Mouse (Mus musculus) hindbrain, embryonic 16.5 days (tissue): ENCODE measurements around the gene Dapk2. TPM values are rescaled to one million over a fixed set of nuclear protein-coding genes. Genes with fewer than 3 reads are reported as not detected.

Experiments
- ATAC-seq: fragments of 200-750 bp; cut with Nextera tagmentation; 2 replicates; pipeline ENCODE4 v1.8.0; 2017; ENCODE audit warnings: moderate TSS enrichment, moderate library complexity
- H3K27ac ChIP-seq: fragments of 300-500 bp; sonication (generic); 2 replicates; pipeline ENCODE4 v1.5.1; 2014; ENCODE audit warnings: low read depth, mild to moderate bottlenecking, control low read depth, low read length, moderate library complexity
- H3K27me3 ChIP-seq: fragments of 300-500 bp; sonication (generic); replicated peaks from 2 replicates; pipeline ENCODE4 v1.6.1; 2014; ENCODE audit warnings: low read length; ENCODE audit not compliant: control insufficient read depth, insufficient read depth
- H3K36me3 ChIP-seq: fragments of 300-500 bp; sonication (generic); 2 replicates; pipeline ENCODE4 v1.6.1; 2014; ENCODE audit warnings: mild to moderate bottlenecking, low read length, moderate library complexity, mixed read lengths; ENCODE audit not compliant: control insufficient read depth, insufficient read depth
- H3K4me1 ChIP-seq: fragments of 300-500 bp; sonication (generic); 2 replicates; pipeline ENCODE4 v1.6.1; 2014; ENCODE audit warnings: low read depth, low read length; ENCODE audit not compliant: control insufficient read depth, insufficient read depth
- H3K4me2 ChIP-seq: fragments of 300-500 bp; sonication (generic); 2 replicates; pipeline ENCODE4 v1.6.1; 2014; ENCODE audit warnings: mild to moderate bottlenecking, low read length, control low read depth, moderate library complexity
- H3K4me3 ChIP-seq: fragments of 300-500 bp; sonication (generic); 2 replicates; pipeline ENCODE4 v1.5.1; 2014; ENCODE audit warnings: mild to moderate bottlenecking, low read length, control low read depth, moderate library complexity
- H3K9ac ChIP-seq: fragments of 300-500 bp; sonication (generic); 2 replicates; pipeline ENCODE4 v1.6.1; 2014; ENCODE audit warnings: low read depth, mild to moderate bottlenecking, control low read depth, low read length, moderate library complexity
- H3K9me3 ChIP-seq: fragments of 300-500 bp; sonication (generic); 2 replicates; pipeline ENCODE4 v1.6.1; 2014; ENCODE audit warnings: mild to moderate bottlenecking, low read length, moderate library complexity; ENCODE audit not compliant: control insufficient read depth
- whole genome bisulfite sequencing: fragments of 180-500 bp; shearing (Covaris S2); extraction: QIAGEN DNeasy Blood & Tissue Kit; methylation state at CpG from one replicate; pipeline ENCODE4 v1.1.7; 2014; 5-methylcytosine and 5-hydroxymethylcytosine counted together
- polyA plus RNA-seq: library from polyadenylated mRNA; unstranded; fragments of >200 nt; fragmentation: Nextera tagmentation; extraction: Ambion mirVana; gene quantifications from 2 replicates; pipeline ENCODE4 v1.2.1, GENCODE M21; 2015

Gene Dapk2
- 0.79 and 0.94 TPM in 2 replicates for polyA plus RNA-seq

DNA sequence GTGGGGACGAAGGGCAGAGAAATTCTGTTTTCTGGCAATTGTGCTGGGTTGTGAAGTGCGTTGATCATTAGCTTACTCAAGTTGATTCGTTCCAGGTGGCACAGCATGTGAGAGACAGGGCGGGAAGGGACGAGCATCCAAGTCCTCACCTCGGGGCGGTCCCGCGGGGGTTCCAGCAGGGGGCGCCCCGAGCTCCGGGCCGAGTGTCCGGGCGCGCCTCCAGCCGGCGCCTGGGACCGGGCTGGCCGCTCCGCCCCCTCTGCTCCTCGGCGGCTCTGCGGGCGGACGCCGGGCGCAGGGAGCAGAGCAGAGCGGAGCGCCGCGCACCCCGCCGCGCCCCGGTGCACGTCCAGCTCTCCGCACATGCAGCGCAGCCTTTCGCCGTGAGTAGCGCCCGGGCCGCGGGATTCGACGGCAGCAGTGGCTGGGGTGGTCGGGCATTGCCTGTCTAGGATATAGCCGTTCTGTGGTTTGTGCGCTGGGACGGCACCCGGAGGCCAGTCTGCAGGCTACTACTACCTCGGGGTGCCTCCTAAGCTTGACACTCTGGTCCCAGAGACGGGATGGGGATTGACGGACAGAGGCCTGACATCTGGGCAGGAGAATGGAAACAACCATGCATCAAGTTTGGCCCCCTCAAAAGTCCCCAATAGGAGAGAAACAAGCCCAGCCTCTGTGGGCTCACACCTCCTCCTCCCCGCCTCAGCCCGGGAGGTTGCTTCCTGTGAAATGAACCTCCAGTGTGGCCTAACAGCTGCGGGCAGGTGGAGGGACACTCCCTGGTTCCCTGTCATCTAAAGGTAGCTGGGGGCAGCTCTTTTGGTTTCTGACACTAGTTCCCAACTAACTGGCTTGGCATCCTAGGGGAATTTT, at the start of gene Dapk2:
TSS of gene Dapk2 (plus strand) at position 266 of the 873 bp plus-strand sequence.
- Histone ChIP-seq H3K4me3 (peak within 1 kb of the TSS; percentile 35), H3K9ac (peak within 1 kb of the TSS; percentile 32; the same call in 1 of the 2 replicates), H3K27me3 (peaks cover 13% of the 10 kb centered on the region), H3K4me1 (no peaks in the 10 kb centered on the region; the same call in 1 of the 2 replicates), H3K9me3 (no peaks in the 10 kb centered on the region), H3K27ac (no peak within 1 kb of the TSS), H3K36me3 (no peaks in the 10 kb centered on the region), H3K4me2 (peak within 1 kb of the TSS; percentile 54)
- ATAC-seq = peak; percentile 77
- WGBS = 3% methylated on average over 53 of the region's 58 CpGs

DNA sequence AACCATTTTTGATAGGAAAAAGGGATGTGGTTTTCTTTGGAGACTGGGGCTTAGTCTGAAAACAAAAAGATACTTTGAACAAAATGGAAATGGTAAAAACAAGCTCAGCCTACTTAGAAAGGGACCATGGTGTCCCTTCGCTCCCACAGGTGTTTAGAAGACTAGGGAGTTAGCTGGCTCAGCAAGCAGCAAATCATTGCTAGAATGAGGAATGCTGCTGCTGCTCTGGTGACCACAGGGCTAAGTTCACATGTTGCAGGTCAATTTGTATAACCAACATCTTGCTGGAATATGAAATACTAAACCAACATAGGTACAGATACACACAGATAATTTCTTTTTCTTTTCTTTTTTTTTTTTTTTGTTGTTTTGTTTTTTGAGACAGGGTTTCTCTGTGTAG, 48.4 kb upstream of the Dapk2 start:
- Histone ChIP-seq H3K9me3 (no peaks in the 10 kb centered on the region), H3K4me1 (no peaks in the 10 kb centered on the region), H3K27me3 (no peaks in the 10 kb centered on the region), H3K36me3 (peaks cover 15% of the 10 kb centered on the region), H3K27ac (no peak overlapping the region), H3K9ac (no peak overlapping the region), H3K4me3 (no peak overlapping the region), H3K4me2 (no peak overlapping the region)
- 100% methylated on average over 1 of the region's 1 CpGs for WGBS
- no peak for ATAC-seq

DNA sequence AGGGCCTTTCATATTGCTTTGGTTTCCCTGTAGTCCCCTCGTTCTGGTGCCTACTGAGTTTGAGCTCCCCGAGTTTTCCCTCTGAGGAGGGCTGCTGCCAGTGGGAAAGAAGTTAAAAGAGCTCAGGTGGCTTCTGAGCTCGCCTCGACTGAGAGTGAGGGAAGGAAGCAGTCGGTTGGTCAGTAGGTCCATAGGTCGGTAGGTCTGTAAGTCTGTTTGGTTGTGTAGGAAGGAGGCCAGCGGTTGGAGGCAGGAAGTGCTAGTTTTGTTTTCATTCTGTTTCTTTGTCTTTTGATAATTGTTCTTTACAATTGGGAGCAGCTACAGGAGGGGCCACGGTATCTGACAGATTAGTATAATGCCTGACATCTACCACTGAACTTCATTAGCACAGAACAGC, 47.9 kb upstream of the Dapk2 start:
- H3K4me1 ChIP-seq = no peaks in the 10 kb centered on the region

DNA sequence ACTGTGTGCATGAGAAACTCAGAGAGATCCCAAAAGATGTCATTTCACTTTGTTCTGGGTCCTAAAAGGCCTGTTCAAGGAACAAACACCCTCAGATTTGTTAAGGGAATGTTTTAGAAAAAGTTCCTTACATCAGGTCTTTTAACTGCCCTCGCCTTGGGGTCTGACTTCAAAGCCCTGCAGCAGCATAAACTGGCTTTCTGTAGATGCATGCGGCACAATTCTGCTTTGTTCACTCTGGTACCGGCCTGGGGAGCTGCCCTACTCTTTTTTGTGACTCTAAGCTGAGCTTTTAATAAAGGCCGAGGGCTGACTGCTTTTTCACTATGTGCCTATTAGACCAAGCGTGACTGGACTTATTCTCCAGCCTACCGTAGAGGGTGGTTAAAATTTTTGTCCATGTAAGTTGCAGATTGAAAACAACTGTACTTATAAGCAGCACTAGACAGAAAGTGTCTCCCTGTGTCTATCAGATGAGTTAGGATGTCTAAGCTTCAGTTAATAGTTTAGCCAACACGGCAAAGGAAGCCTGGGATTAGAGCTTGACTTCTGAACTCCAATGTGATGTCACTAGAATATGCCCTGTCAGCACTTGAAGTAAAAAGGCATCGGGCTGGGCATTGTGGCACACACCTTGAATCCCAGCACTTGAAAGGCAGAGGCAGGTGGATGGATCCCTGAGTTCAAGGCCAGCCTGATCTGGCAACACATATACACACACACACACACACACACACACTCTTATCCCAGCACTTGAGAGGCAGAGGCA, 47.2 kb upstream of the Dapk2 start:
- 32% methylated on average over 8 of the region's 8 CpGs for WGBS
- Histone ChIP-seq H3K4me3 (no peak overlapping the region), H3K4me2 (no peak overlapping the region), H3K9ac (no peak overlapping the region), H3K27ac (no peak overlapping the region), H3K4me1 (no peaks in the 10 kb centered on the region), H3K27me3 (no peaks in the 10 kb centered on the region), H3K9me3 (no peaks in the 10 kb centered on the region), H3K36me3 (peaks cover 7% of the 10 kb centered on the region)
- ATAC-seq = no peak

More for the DNA sequence above, 47.9 kb upstream of the Dapk2 start:
- H3K4me3 ChIP-seq = no peak overlapping the region
- H3K9me3 ChIP-seq = no peaks in the 10 kb centered on the region
- ATAC-seq = no peak
- H3K36me3 ChIP-seq = peaks cover 10% of the 10 kb centered on the region
- 42% methylated on average over 8 of the region's 8 CpGs for WGBS
- H3K4me2 ChIP-seq = no peak overlapping the region
- H3K9ac ChIP-seq = no peak overlapping the region
- H3K27me3 ChIP-seq = no peaks in the 10 kb centered on the region
- H3K27ac ChIP-seq = no peak overlapping the region

DNA sequence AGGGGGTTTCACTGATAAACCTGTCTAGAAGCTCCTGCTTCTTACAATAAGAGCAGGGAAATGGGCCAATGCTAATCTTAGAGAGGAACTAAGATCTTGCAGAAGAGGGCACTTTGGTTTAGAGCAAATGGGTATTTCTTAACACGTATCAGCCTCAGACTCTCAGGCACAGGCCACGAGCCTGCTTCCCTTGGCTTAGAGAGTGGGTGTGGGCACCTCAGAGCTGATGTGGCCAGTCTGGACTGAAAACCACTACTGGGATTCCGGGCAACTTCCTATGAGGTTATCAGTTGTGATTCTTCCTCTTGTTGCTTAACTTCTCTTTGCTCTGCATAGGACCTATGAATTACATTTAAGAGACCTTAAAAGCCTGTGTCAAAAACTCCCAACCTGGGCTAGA, 43.7 kb upstream of the Dapk2 start:
- no peaks in the 10 kb centered on the region for H3K36me3 ChIP-seq
- no peaks in the 10 kb centered on the region for H3K4me1 ChIP-seq
- WGBS = 95% methylated on average over 3 of the region's 3 CpGs

DNA sequence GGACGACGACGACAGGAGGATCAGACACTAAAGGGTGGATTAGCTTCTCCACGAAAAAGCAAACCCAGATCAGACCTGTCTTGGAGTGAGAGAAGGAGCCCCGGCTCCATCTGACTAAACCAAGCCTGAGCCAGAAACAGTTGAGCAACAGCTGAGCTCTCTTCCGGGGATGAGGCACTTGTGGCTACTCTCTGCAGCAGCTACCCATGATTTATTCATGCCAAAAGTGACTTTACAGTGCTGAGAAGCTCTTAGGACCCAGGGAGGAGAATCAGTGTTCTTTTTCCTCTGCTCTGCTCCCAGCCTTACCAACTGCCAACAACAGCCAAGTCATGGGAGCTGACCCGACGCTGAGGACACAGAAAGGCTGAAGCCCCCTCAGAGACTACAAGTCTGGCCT, 41.1 kb upstream of the Dapk2 start:
- 54% methylated on average over 8 of the region's 8 CpGs for WGBS
- H3K27ac ChIP-seq = no peak overlapping the region

More for the DNA sequence above, 43.7 kb upstream of the Dapk2 start:
- Histone ChIP-seq H3K9ac (no peak overlapping the region), H3K27me3 (no peaks in the 10 kb centered on the region), H3K4me3 (no peak overlapping the region), H3K27ac (no peak overlapping the region), H3K9me3 (no peaks in the 10 kb centered on the region), H3K4me2 (no peak overlapping the region)
- no peak for ATAC-seq

DNA sequence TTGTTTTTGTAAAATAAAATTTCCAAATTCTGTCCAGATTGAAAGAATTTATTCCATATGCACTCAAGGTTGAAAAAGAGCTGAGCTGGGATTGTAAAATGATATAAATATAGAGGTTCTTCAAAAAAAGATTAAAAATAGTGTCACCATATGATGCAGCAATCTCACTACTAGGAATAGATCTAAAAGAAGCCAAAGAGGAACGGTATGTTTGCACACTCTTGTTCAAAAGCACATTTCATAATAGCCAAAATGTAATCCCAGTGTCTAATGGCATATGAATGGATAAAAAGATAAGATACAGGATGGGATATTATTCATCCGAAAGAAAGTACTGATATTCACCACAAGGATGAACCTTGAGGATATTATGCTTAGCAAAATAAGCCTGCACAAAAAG, 38.5 kb upstream of the Dapk2 start:
- no peak for ATAC-seq
- H3K4me3 ChIP-seq = no peak overlapping the region
- H3K4me2 ChIP-seq = no peak overlapping the region
- no peaks in the 10 kb centered on the region for H3K9me3 ChIP-seq
- H3K27me3 ChIP-seq = no peaks in the 10 kb centered on the region
- no peak overlapping the region for H3K9ac ChIP-seq
- no peaks in the 10 kb centered on the region for H3K36me3 ChIP-seq
- H3K4me1 ChIP-seq = peaks cover 13% of the 10 kb centered on the region
- no peak overlapping the region for H3K27ac ChIP-seq
- WGBS = 85% methylated on average over 2 of the region's 2 CpGs

More for the DNA sequence above, 41.1 kb upstream of the Dapk2 start:
- no peak overlapping the region for H3K4me2 ChIP-seq
- H3K36me3 ChIP-seq = no peaks in the 10 kb centered on the region
- ATAC-seq = no peak
- H3K9ac ChIP-seq = no peak overlapping the region
- H3K4me3 ChIP-seq = no peak overlapping the region
- H3K4me1 ChIP-seq = peaks cover 3% of the 10 kb centered on the region; the same call in 1 of the 2 replicates
- no peaks in the 10 kb centered on the region for H3K27me3 ChIP-seq
- no peaks in the 10 kb centered on the region for H3K9me3 ChIP-seq

DNA sequence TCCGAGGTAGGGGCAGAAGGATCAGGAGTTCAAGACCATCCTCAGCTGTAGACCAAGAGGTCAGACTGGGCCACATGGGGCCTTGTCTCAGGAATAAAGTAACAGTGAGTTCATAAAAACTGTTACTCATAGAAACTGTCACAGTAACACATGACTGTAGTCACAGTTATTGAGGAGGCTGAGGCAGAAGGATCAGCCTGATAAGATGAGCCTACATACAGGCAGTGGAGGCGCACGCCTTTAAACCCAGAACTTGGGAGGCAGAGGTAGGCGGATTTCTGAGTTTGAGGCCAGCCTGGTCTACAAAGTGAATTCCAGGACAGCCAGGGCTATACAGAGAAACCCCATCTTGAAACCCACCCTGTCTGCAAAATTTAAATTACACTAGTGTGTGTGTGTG, 37.9 kb upstream of the Dapk2 start:
- Histone ChIP-seq H3K27me3 (no peaks in the 10 kb centered on the region), H3K9me3 (no peaks in the 10 kb centered on the region), H3K4me1 (peaks cover 16% of the 10 kb centered on the region), H3K36me3 (no peaks in the 10 kb centered on the region), H3K27ac (no peak overlapping the region), H3K9ac (no peak overlapping the region), H3K4me3 (no peak overlapping the region), H3K4me2 (no peak overlapping the region)
- WGBS = 96% methylated on average over 4 of the region's 4 CpGs
- no peak for ATAC-seq

DNA sequence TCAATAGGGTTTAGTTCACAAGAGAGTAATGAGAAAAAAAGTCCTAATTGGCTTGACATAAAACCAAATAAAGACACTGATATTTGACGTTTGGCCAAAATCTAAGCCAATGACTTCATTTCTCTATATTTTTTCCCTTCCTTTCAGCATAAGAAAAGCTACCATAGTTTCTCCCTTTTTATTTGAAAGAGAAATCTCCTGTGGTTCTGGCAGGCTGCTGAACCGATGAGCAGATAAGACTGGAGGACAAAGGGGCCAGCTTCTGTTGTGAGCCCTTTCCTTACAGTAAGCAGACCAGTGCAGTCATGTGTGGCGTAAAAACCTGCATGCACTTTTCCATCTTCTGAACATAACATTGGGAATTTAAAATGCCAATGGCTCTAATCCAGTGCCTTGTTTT, 37.1 kb upstream of the Dapk2 start:
- Histone ChIP-seq H3K4me2 (no peak overlapping the region), H3K36me3 (no peaks in the 10 kb centered on the region), H3K27ac (no peak overlapping the region; the same call in 1 of the 2 replicates), H3K4me3 (no peak overlapping the region), H3K9me3 (no peaks in the 10 kb centered on the region), H3K27me3 (no peaks in the 10 kb centered on the region), H3K9ac (no peak overlapping the region), H3K4me1 (peaks cover 18% of the 10 kb centered on the region)
- ATAC-seq = no peak
- WGBS = 57% methylated on average over 3 of the region's 3 CpGs
